Mouse (Mus musculus): ENCODE results near the gene Angptl2.

GRCm38 (mm10) chr2:33179171-33179929 lies 36.5 kb upstream of the Angptl2 start:
- TF ChIP-seq POLR2A (IDR thresholded peaks at IDR 0.05; ENCODE audit: borderline replicate concordance, low read depth, low read length) = no peak
- TF ChIP-seq CTCF (IDR thresholded peaks at IDR 0.05; ENCODE audit: low read depth, low read length) = no peak

Measured in bone marrow macrophage, adult 2 months (primary cell).